Mouse (Mus musculus) ES-Bruce4 (cell line): Measurements from ENCODE around the gene Gpr34. TPM values are rescaled to one million over a fixed set of nuclear protein-coding genes. Genes with fewer than 3 reads are reported as not detected.

Experiments
- H3K27ac ChIP-seq: 2 replicates; pipeline ENCODE4 v1.5.1; 2012; ENCODE audit warnings: low read length, inconsistent platforms; ENCODE audit not compliant: insufficient read depth
- H3K27me3 ChIP-seq: 2 replicates; pipeline ENCODE4 v1.6.1; 2012; ENCODE audit warnings: mild to moderate bottlenecking, low read length, inconsistent platforms; ENCODE audit not compliant: control insufficient read depth, poor library complexity, insufficient read depth, severe bottlenecking
- H3K36me3 ChIP-seq: 2 replicates; pipeline ENCODE4 v1.6.1; 2012; ENCODE audit warnings: inconsistent platforms, mild to moderate bottlenecking, low read length, moderate library complexity; ENCODE audit not compliant: control insufficient read depth, poor library complexity, insufficient read depth, severe bottlenecking
- H3K4me1 ChIP-seq: one replicate; pipeline ENCODE4 v1.8.1; 2011; ENCODE audit warnings: low read length; ENCODE audit not compliant: control insufficient read depth, insufficient read depth
- H3K4me3 ChIP-seq: 2 replicates; pipeline ENCODE4 v1.5.1; 2011; ENCODE audit warnings: low read depth, mild to moderate bottlenecking, low read length
- H3K9ac ChIP-seq: 2 replicates; pipeline ENCODE4 v1.6.1; 2012; ENCODE audit warnings: low read depth, mild to moderate bottlenecking, inconsistent platforms; ENCODE audit not compliant: poor library complexity, severe bottlenecking
- H3K9me3 ChIP-seq: replicated peaks from 2 replicates; pipeline ENCODE4 v1.6.1; 2012; ENCODE audit warnings: mild to moderate bottlenecking, low read length, inconsistent platforms; ENCODE audit not compliant: control insufficient read depth, poor library complexity, insufficient read depth, severe bottlenecking
- CTCF ChIP-seq: IDR thresholded peaks from one replicate; pipeline ENCODE4 v1.8.1; 2011; ENCODE audit warnings: low read depth, low read length
- EP300 ChIP-seq: IDR thresholded peaks from 2 replicates; pipeline ENCODE4 v1.6.1; 2011; ENCODE audit warnings: low read depth, low read length; ENCODE audit not compliant: insufficient read depth
- POLR2A ChIP-seq: IDR thresholded peaks from one replicate; pipeline ENCODE4 v1.8.1; 2011; ENCODE audit warnings: low read length; ENCODE audit not compliant: insufficient read depth
- polyA plus RNA-seq: library from polyadenylated mRNA; stranded (reverse); fragments of >200 nt; gene quantifications from 2 replicates; pipeline ENCODE4 v1.2.4, GENCODE M21; 2011; ENCODE audit warnings: low read depth; ENCODE audit not compliant: missing spikeins, insufficient read depth, insufficient read length

The Gpr34 gene
- polyA plus RNA-seq, 1 experiment = not detected

DNA sequence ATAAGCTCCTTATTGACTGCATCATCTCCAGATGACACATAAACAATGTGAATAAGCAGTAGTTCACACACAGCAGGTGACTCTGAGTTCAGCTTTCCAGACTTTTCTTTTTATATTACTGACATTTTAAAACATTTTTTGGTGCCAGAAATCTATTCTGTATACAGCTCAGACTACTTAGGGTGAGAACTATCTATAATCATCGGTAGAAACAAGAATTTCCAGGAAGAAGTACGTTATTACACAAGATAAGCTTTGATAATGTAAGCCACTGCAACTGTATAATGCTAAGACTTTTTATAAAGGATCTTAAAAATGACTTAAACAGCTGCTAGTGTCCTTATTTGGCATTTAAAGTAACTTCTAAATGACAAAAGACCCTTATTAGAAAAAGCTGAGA is 19.8 kb upstream of the Gpr34 start:
- Histone ChIP-seq H3K27ac (no peak overlapping the region), H3K4me1 (no peaks in the 10 kb centered on the region), H3K9me3 (no peaks in the 10 kb centered on the region), H3K9ac (no peak overlapping the region), H3K27me3 (no peaks in the 10 kb centered on the region), H3K36me3 (no peaks in the 10 kb centered on the region), H3K4me3 (no peak overlapping the region)
- no peak for TF ChIP-seq CTCF
- TF ChIP-seq EP300 = no peak
- TF ChIP-seq POLR2A = no peak

DNA sequence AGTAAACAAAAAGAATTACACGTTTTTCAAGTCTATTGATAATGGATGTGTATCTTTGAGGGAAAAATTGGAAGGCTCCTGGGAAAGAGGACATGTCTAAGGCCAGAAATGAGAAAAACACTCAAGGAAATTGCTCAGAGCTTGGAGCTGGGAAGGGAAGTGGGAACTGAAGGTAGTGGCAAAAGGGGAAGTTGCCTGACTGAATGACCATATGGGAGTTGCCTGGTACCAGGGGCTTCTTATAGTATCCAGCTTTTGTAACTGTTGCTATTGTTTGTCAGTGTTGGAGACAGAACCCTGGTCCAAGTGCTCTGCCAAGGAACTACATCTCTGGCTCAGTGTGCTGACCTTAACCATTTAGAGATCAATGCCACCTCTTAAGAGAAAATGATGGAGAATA is 15.2 kb upstream of the Gpr34 start:
- no peak overlapping the region for H3K4me3 ChIP-seq

DNA sequence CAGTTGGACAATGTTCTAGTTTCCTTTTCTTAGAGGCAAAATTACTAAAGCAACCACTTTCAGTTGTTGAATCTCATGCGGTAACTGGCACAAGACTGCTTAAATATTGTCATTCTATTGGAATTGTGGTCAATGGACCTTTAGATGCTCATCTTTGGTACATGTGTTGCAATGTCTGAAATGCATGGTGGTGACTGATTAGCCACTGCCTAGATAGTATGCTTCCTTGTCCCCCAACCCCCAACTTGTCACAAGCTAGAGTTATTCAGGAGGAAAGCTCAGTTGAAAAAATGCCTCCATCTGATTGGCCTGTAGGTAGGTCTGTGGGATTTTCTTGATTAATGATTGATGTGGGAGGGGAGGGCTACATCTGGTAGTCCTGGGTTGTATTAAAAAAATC is 14.6 kb upstream of the Gpr34 start:
- H3K4me1 ChIP-seq = no peaks in the 10 kb centered on the region
- no peaks in the 10 kb centered on the region for H3K9me3 ChIP-seq
- no peak overlapping the region for H3K9ac ChIP-seq
- H3K4me3 ChIP-seq = no peak overlapping the region
- no peaks in the 10 kb centered on the region for H3K36me3 ChIP-seq
- TF ChIP-seq POLR2A = no peak
- no peak for TF ChIP-seq EP300
- no peak for TF ChIP-seq CTCF
- no peak overlapping the region for H3K27ac ChIP-seq
- H3K27me3 ChIP-seq = no peaks in the 10 kb centered on the region

More for the DNA sequence above, 15.2 kb upstream of the Gpr34 start:
- H3K9ac ChIP-seq = no peak overlapping the region
- no peak overlapping the region for H3K27ac ChIP-seq
- no peaks in the 10 kb centered on the region for H3K27me3 ChIP-seq
- no peaks in the 10 kb centered on the region for H3K36me3 ChIP-seq
- H3K4me1 ChIP-seq = no peaks in the 10 kb centered on the region
- no peak for TF ChIP-seq EP300
- no peak for TF ChIP-seq POLR2A
- no peak for TF ChIP-seq CTCF
- no peaks in the 10 kb centered on the region for H3K9me3 ChIP-seq

DNA sequence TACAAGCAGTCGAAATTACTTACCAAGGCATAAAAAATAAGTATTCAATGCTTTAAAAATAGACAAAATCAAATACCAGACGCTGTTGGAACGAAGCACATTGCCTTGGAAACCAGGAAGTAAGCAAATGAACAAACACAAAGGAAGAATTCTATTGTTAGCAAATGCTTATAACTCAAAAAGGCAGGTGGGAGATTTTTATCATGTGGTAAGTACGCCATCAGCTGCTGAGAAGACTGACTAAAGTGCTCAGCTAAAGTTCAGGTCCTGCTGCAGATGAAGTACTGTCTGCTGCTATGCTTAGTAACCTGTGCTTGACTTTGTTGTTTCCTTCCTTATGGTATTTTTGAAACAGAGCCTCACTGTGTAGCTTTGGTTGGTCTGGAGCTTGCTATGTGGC is 13.4 kb upstream of the Gpr34 start:
- H3K9ac ChIP-seq = no peak overlapping the region
- H3K27me3 ChIP-seq = no peaks in the 10 kb centered on the region
- no peak overlapping the region for H3K4me3 ChIP-seq
- H3K4me1 ChIP-seq = no peaks in the 10 kb centered on the region
- no peaks in the 10 kb centered on the region for H3K9me3 ChIP-seq
- TF ChIP-seq CTCF (no peak), EP300 (no peak), POLR2A (no peak)
- H3K27ac ChIP-seq = no peak overlapping the region
- no peaks in the 10 kb centered on the region for H3K36me3 ChIP-seq

DNA sequence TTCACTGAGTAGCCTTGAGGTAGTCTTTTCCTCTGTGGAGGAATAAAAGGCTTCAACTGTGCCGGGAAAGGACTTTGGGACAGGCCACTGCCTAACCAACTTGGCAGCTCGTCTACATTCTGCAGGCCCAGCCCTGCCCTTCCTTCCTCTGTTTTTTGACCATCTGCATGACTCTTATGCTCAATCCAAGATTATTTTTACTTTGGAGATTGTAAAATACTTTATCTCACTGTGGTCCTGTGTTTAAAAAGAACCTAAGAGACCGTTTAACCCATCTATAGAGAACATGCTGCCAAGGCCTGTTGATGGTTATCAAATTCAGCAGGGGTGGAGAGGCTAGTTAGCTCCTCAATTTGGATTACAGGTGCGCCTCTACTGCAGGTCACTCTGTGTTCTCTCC is 10.4 kb upstream of the Gpr34 start:
- no peaks in the 10 kb centered on the region for H3K9me3 ChIP-seq
- no peaks in the 10 kb centered on the region for H3K36me3 ChIP-seq
- H3K27me3 ChIP-seq = no peaks in the 10 kb centered on the region
- no peak overlapping the region for H3K4me3 ChIP-seq
- H3K9ac ChIP-seq = no peak overlapping the region
- no peaks in the 10 kb centered on the region for H3K4me1 ChIP-seq
- no peak overlapping the region for H3K27ac ChIP-seq
- TF ChIP-seq POLR2A (no peak), EP300 (no peak), CTCF (no peak)

DNA sequence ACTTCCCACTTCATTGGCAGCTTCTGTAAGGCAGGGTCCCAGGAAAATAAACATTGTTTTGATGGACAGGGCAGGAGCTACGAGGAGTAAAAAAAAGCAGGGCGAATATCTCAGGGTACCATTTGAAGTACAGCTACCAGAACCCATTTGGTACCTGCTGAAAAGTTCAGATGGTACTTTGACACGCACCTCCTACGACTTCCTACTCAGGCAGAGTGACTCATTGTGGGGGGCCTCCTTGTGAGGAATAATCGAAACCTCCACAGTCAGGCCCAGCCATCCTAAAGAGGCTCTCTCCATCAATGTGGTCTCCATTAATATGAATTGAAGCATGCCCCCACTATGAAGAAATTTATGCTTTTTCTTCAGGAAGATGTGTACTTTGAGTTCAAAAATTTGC is 9.2 kb upstream of the Gpr34 start:
- no peaks in the 10 kb centered on the region for H3K4me1 ChIP-seq
- H3K9ac ChIP-seq = no peak overlapping the region
- no peak for TF ChIP-seq CTCF
- TF ChIP-seq EP300 = no peak
- TF ChIP-seq POLR2A = no peak
- H3K27me3 ChIP-seq = no peaks in the 10 kb centered on the region
- H3K27ac ChIP-seq = no peak overlapping the region
- no peak overlapping the region for H3K4me3 ChIP-seq
- H3K9me3 ChIP-seq = no peaks in the 10 kb centered on the region
- H3K36me3 ChIP-seq = no peaks in the 10 kb centered on the region
